Mouse (Mus musculus) liver, adult 2 months (tissue): ENCODE data around the gene Atm.

Experiments
- CTCF ChIP-seq: fragments of 200-500 bp; IDR thresholded peaks from 2 replicates; pipeline ENCODE4 v1.5.1; 2011; ENCODE audit warnings: low read depth, low read length, control low read depth
- POLR2A ChIP-seq: fragments of 200-500 bp; IDR thresholded peaks from 2 replicates; pipeline ENCODE4 v1.6.1; 2011; ENCODE audit warnings: low read length, control low read depth; ENCODE audit not compliant: insufficient read depth; ENCODE audit errors: extremely low read depth

- TF ChIP-seq POLR2A (no peak), CTCF (no peak)
These were observed 134.2 kb downstream of the Atm start, which contains the start of gene 4930550C14Rik for GRCm38 (mm10) chr9:53402291-53402711.
